Mouse (Mus musculus) brain, embryonic 18.5 days (tissue): ENCODE measurements around the gene Olfr749.
"Not testable (repeated sequence)": the region's sequence is repeated elsewhere in the genome, so short reads cannot be mapped to it uniquely, and the experiment has no call there.

Experiments
- DNase-seq: peaks from one replicate; pipeline ENCODE4 v3.0.0-alpha.2; 2012; ENCODE audit warnings: low read depth, low spot score

Olfr749 gene

GRCm38 (mm10) chr14:50744994-50745393 lies at the start of gene Olfr749:
Olfr749 (minus strand) TSS chr14:50745094.
- no peak for DNase-seq

GRCm38 (mm10) chr14:50788157-50788556 lies 43.3 kb upstream of the Olfr749 start:
- no peak for DNase-seq

- peak; percentile 66 for DNase-seq
Measured at GRCm38 (mm10) chr14:50785251-50785637, 40.4 kb upstream of the Olfr749 start, which contains the start of gene Ttc5. Ttc5 (minus strand) TSS chr14:50785519.

- no peak for DNase-seq
Measured at GRCm38 (mm10) chr14:50784391-50785250, 39.7 kb upstream of the Olfr749 start.

GRCm38 (mm10) chr14:50782166-50782565 lies 37.3 kb upstream of the Olfr749 start:
- DNase-seq = no peak

GRCm38 (mm10) chr14:50771342-50771741 lies 26.4 kb upstream of the Olfr749 start:
- no peak for DNase-seq

- DNase-seq = no peak
Measured at GRCm38 (mm10) chr14:50765736-50766135, 20.8 kb upstream of the Olfr749 start.

GRCm38 (mm10) chr14:50758416-50759085 lies 13.7 kb upstream of the Olfr749 start:
- DNase-seq = no peak

- DNase-seq = no peak
Measured at GRCm38 (mm10) chr14:50741584-50741983, 3.3 kb downstream of the Olfr749 start.

- DNase-seq = no peak
Measured at GRCm38 (mm10) chr14:50740334-50740733, 4.6 kb downstream of the Olfr749 start.

GRCm38 (mm10) chr14:50722371-50722770 lies 22.5 kb downstream of the Olfr749 start:
- DNase-seq = not testable (repeated sequence)

- not testable (repeated sequence) for DNase-seq
Measured at GRCm38 (mm10) chr14:50719875-50720274, 25.0 kb downstream of the Olfr749 start.

- DNase-seq = no peak
Measured at GRCm38 (mm10) chr14:50707073-50707472, 37.8 kb downstream of the Olfr749 start, which contains the start of gene Olfr748. Olfr748 (plus strand) TSS chr14:50707373.

- no peak for DNase-seq
Measured at GRCm38 (mm10) chr14:50693106-50693505, 51.8 kb downstream of the Olfr749 start, which contains the start of gene Olfr747. Olfr747 (minus strand) TSS chr14:50693206.
